Mouse (Mus musculus): ENCODE measurements around the gene Dctd. TPM values are rescaled to one million over a fixed set of nuclear protein-coding genes. Genes with fewer than 3 reads are reported as not detected.

Dctd gene
- 1 to 10 TPM; 6.2 to 6.8 TPM for total RNA-seq (2021)

DNA sequence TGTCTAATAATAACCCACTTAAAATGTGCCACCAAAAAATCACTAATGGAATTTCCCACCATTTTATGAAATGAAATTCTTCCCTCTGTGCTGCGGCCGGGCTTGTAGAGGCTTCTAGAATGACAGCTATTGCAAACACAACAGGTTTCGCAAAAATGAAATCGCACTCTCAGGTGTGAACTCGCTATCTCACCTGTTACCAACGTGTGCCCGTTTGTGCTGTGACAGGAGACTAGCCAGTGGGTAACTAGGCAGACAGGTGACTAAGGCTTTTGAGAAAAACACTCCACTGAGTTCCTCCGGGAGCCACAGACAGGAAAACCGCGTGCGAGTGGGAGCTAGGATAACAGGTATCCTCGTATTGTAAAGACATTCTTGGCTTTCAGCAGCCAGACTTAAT is at the start of gene Dctd:
Dctd (plus strand) TSS at position 301 of the 400 bp plus-strand sequence.
- no peak for DNase-seq (ENCODE audit: extremely low spot score in 1 of 2, low spot score in 1 of 2)

DNA sequence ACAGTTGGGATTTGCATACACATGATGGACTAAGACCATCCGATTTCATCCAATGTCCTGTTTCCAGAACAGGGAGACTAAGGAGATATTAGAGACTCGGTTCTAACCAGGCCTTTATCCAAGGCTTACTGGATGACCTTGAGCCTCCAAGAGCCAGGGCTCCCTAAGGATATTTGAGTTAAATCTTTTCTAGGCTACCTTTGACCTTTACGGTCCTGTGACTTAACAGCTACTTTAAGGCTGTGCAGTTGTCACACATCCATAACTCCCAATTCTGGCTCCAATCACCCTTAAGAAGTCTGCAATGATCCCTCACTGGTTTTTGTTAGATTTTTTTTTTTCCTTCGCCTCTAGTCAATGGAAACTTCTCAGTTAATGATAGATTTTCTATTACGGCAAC is 45.3 kb upstream of the Dctd start:
- DNase-seq (ENCODE audit: extremely low spot score in 1 of 2, low spot score in 1 of 2) = no peak

DNA sequence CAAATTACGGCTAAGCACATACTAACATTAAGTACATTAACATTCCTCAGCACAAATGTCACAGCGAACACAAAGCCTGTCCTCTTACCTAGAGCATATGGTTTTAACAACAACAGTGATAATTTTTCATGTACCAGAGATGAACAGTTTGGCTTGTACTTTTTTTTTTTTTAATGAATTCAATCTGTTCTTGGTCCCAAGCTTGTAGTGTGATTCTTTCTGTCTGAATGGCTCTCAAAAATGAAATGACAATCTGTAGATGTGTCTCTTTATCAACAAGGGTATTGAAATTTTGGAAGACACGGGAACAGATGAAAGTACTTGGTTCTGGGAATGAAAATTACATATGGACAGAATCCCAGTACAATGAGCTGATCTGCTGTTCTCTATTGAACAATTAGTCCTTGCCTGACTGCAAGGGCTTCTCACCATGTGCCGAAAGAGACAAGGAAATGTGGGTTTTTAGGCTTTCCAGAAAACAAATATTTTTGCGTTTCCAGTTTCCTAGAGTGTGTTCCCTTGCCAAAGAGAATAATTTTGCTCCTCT is 35.3 kb upstream of the Dctd start:
- DNase-seq (ENCODE audit: extremely low spot score in 1 of 2, low spot score in 1 of 2) = no peak

DNA sequence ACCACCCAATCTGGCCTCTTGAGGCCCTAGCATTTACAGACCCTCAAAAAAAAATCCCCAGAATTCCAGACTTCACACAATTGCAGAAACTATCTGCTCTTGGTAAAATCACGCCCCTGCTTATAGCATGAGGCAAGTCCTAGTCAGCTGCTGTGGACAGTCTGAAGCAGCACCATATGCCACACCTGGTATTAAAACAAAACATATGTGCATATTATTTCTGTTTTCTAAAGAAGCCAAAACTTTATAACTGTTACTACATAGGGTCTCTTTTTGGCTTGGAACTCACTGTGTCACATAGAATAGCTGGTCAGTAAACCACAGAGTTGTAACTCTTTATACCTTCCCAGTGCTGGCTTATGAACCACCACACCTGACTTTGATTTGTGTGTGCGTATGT is 24.7 kb upstream of the Dctd start:
- no peak for DNase-seq (ENCODE audit: extremely low spot score in 1 of 2, low spot score in 1 of 2)

DNA sequence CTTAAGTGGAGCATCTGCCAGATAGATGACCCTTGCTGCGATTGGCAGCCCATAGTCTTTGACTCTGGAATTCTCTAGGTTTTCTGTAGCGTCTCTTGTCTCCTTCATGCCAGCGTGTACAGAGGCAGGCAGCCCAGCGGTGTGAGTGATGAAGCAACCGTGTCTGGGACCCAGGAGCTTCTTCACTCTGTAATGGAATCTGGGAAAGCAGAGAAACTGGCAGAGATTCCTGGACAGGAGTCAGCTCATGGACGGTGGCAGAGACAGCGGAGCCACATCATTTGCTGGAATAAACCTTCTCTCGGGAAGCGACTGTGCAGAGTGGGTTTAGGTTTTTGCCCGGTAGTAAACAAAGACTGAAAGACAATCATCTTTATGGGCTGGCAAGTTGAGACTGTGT is 16.5 kb upstream of the Dctd start:
- no peak for DNase-seq (ENCODE audit: extremely low spot score in 1 of 2, low spot score in 1 of 2)

DNA sequence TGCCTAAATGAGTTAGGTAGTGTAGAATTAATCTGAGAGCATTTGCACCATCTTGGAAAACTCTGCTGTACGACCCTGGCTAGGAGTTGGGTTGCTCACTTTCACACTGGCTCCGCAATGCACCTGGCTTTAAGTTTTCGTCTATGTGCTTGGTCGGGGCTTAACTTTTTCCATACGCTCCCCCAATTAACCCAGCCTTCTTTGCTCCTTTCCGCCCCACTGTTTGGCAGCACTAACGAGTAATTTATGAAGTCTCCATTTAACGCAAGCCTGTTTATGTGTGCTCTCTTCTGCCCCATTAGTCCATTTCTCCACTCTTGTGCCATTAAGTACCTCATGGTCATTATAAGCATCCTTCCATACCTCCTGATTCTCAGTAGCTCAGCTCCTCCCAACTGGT is 8.2 kb upstream of the Dctd start:
- no peak for DNase-seq (ENCODE audit: extremely low spot score in 1 of 2, low spot score in 1 of 2)

DNA sequence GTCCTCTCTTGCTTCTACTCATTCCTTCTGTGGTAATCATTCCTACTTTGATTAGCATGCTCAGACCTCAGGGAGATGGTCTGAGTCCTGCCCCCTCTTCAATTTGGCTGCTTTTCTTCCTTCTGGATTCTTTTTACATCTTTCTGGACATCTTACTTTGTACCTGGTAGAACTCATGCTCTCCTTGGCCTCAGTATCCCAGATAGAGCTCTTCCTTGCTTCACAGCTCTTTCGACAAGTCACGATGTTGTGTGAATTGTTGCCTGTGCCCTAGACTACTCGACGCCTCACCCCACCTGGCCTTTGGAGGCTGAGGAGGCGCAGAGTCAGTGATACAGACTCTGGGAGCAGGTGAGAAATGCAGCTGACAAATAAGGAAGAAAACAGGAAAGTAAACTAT is 3.5 kb upstream of the Dctd start:
- DNase-seq (ENCODE audit: extremely low spot score in 1 of 2, low spot score in 1 of 2) = no peak

DNA sequence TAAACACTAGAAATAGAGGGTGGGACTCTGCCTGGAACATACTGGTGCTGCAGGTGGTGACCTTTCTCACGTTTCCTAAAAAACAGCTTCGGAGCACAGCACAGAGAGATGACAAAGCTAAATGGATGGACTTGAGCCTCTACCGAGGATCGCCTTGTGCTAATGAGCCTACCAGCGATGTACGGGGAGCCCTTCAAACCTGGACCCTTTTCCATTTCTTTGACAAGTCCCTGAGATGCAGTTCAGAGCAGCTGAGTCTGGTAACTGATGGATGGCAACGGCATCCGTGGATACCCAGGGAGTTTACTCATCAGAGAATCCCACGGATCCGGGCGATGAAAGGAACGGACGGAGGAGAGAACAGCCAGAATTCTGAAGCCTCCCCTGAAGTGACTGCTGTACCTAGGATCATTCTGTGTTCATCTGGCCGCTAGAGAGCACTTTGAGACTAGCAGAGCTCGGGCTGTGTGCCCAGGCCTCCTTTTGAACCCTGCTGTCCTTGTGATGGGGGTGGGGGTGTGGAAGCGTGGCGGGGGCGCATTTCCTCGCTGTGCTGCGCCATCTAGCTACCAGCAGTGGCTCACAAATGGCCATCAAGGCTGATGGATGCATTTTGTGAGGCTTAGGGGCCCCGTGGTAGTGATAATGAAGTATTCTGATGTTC is 1.6 kb upstream of the Dctd start:
- DNase-seq (ENCODE audit: extremely low spot score in 1 of 2, low spot score in 1 of 2) = peak; percentile 62 to 64

DNA sequence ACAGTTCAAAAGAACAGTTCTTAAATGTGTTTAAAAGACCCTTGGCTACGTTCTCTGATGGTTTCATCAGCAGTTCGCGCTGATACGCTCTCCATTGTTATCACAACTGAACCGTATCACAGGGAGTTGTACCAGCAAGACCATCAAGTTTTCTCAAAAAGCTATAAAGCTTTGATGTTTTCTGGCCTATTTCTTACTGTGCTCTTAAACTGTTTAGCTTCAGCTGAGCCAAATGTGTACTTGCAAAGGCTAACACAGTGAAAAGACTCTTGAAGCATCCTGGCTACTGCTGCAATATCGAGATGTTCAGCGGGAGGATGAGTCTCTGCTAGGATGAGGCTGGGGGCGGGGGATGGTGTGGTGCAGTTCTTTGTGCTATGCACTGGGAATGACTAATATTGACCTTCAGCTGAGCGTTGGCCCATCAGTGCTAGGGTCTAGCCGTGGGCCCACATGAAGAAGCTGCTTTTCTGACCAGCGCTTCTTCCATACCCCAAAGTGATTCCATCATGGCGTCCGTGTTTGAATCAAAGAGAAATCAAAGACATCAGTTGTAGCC is 732 bp upstream of the Dctd start:
- DNase-seq (ENCODE audit: extremely low spot score in 1 of 2, low spot score in 1 of 2) = no peak

DNA sequence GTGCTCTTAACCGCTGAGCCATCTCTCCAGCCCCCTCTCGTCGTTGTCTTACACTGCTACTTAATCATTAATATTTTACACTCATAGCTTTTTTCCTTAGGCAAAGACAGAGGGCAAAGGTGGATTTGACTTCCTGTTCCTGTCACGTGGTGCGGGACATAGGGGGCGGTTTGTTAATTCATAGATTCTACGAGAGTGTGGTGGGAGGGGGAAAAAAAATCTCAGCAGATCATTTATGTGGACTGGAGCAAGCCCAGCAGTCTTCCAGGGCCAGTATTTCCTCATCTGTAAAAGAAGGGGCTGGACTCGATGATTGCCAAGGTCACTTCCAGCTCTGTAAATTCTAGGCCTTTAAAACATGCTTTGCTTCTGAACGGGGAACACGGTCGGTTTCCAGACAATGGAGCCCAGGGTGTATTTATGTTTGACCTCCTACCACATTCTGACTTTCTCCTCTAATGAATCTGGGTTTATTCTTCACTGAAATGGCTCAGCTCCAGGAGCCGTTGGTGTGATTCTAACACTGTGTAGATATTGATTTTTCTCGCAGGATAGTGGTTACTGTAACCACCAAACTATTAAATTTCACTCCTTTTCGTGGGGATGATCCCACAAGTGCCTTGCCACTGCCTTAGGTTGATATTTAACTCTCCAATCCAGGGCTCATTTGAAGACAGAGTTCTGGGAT is 1.4 kb downstream of the Dctd start:
- DNase-seq (ENCODE audit: extremely low spot score in 1 of 2, low spot score in 1 of 2) = no peak

DNA sequence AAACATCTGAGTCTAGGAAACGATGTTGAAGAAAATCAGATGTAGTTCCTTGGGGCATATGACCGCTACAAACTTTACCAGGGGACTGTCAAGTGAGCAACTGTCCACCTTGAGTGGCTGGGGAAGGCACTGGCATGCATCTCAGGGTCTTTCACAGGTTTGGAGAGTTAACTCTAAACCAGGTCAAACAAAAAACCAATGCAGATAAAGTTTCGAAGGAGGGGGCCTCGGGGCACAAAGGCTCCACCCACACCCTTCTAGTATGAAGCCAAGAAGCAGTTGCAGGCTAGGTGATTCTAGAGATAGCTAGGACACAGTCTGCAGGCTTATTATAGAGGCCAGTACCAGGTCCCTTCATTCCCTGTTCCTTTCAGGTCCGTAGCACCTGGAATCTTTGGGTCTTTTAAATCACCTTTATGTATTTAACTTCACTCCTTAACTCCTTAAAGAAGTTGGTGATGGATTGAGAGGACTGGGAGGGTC is 10.5 kb downstream of the Dctd start:
- DNase-seq (ENCODE audit: extremely low spot score in 1 of 2, low spot score in 1 of 2) = no peak

DNA sequence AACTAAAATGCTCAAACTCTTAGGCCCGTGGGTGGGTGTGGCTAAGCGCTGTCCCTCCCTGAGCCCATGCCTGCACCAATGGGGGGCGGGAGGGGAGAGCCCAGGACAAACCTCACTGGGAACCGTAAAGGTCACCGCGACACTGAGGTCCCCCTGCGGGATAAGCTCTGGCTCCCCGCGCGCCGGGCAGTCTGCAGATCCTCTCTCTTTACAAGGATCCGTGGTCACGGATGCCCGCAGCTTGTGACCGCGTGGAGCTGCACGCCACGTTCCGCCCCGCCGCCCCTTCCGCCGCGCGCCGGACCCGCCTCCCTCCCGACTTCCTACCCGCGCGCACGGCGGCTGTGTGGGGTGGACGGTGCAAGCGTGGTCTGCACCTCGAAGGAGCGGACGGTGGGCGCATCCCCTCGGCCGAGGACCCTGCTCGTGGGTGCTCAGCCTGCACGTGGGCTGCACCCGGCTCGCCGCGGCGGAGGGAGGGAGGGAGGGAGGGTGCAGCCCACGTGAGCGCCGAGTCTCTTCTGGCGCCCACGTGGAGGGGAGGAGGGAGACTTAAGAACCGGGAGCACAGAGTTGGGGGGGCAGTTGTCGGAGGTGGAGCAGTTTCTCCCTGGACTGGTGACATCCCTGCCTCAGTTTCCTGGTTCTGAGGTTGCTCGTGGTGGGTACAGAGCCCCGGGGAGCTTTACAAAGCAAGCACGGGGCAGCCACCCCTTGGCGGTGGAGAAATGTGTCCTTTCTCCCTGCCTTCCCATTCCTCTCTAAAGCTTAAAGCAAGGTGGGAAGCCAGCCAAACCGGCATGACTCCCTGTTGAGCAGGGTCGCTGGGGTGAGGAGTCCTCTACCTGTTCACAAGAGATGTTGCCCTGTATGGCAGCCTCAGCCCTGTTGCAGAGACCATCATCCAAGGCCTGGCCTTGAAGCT is 11.2 kb downstream of the Dctd start:
- peak; percentile 29 to 57 for DNase-seq (ENCODE audit: extremely low spot score in 1 of 2, low spot score in 1 of 2)

DNA sequence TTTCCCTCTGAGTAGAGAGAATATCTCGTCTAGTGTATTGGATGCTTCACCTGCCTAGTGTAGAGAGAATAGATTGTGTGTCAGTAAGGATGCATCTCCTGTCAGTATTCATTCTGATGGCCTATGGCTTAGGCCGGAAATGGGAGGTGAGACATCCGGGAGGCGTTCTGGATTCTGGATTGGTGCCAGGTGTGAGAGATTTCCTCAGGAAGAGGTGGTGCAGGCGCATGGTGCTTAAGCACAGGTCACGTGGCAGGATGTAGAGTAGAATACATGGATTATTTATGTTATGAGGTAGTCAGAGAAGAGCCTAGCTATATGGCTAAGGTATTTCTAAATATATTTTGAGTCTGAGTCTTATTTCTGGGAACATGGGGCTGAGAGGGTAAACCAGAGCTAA is 15.7 kb downstream of the Dctd start:
- DNase-seq (ENCODE audit: extremely low spot score in 1 of 2, low spot score in 1 of 2) = no peak

DNA sequence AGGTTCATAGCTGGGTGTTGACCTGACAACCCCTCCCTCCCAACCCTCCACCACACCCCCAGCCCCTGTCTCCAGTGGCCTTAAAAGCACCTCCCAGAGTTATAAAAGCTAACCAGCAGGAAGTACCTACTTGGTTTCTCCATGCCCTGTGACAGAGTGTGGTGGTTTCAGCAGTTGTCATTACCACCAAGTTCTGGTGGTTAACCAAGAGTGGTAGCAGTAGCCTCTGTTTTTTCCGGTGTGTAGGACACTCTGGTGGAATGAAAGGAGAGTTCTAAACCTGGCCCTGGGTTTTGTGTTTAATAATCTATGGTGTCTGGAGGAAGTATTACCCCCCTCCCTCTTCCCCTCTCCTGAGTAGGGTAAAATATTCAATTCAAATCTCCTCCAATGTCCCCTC is 24.1 kb downstream of the Dctd start:
- DNase-seq (ENCODE audit: extremely low spot score in 1 of 2, low spot score in 1 of 2) = no peak

DNA sequence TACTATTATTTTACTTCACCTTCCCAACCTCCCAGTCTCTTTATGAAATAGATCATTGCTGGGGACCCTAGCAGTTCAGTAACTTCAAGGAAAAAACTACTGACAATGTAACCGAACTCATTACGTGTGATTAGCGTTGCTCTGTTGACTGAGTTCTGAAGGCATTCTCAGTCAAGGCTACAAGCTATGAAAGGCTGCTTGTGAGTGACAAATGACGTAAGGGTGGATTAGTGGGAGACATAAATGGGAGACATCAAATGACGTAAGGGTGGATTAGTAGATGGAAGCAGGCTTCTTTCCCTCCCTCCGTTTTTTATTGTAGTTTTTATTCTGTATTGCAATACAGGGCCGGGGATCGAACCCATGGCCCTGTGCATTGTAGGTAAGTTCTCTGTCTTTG is 26.0 kb downstream of the Dctd start:
- DNase-seq (ENCODE audit: extremely low spot score in 1 of 2, low spot score in 1 of 2) = no peak

DNA sequence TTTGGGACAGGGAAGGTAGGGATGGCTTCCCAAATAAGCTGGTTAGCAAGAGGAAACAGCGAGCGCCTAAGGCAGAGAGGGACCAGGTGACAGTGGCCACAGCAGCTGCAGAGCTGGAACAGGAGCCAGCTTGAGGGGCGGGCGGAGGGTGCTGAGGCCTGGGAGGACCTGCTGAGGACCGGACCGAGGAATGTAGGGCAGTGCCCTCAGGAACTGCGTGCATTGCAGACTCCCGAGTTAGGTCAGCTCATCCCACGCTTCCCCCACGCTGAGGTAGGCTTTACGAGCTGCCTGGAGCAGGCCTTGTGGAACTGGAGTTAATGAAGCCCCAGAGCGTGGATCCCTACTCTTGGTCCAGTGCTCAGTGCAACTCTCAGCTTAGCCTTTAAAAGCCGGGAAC is 28.1 kb downstream of the Dctd start:
- DNase-seq (ENCODE audit: extremely low spot score in 1 of 2, low spot score in 1 of 2) = no peak

DNA sequence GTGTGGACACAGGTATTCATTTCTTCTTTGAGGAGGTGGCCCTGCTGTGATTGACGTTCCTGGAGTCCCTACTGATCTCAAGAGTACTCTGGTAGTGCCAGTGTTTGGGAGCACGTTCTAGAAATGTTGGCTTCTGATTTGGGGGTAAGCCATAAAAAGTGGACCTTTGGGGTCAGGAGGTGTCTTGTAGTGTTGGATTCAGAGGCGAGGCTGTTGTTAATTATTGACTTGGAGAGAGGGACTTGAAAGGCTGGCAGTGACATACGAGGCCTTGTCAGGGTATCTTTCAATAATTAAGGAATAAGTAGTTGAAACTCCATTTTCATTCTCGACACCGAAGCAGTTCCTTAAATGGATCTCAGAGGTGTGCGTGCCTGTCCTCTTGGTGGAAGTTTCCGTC is 31.4 kb downstream of the Dctd start:
- no peak for DNase-seq (ENCODE audit: extremely low spot score in 1 of 2, low spot score in 1 of 2)

DNA sequence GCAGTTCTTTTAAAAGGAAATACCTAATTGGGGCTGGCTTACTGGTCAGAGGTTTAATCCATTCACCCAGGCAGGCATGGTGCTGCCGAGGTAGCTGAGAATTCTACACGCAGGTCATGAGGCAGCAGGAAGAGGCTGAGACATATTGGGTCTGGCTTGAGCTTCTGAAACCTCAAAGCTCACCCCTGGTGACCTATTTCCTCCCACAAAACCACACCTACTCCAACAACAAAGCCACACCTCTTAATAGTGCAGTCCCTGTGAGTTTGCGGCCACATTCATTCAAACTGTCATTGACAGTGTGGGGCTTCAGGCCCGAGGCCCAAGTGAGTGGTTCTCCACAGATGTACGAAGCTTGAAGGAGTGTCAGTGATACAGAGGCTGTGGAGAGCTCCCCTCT is 34.4 kb downstream of the Dctd start:
- no peak for DNase-seq (ENCODE audit: extremely low spot score in 1 of 2, low spot score in 1 of 2)

DNA sequence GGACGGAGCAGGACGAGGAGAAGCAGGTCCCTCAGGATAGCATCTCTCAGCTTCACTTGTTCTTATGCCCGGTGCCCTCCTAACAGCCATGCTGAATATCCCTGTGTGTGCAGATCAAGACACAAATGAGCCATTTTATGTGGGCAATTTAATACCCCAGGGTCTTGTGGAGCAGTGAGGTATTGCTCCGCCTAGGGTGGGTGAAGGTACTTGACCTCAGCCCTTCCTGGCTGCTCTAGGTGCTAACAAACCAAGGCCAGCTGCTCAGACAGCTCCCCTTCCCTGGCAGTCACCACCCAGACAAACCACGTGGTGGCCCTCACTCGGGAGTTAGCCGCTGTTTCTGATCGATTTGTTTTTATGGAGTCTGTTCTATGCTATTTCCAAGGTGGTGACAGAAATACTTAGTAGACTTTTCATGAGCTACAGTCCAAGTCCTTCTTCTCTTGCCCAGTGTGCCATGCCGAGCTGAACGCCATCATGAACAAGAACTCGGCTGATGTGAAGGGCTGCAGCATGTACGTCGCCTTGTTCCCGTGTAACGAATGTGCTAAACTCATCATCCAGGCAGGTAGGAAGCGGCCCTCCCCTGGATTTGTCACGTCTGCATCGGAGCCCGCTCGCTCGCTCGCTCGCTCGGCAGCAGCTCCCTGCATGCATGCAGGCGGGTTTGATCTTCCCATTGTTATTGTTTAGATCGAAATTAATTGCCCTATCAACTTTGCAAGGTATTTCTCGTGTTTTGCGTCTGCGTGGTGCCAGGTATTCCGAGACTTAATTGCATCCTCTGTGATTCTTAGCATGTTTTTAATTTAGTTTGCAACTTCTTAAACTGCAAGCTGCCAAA is 38.1 kb downstream of the Dctd start:
- DNase-seq (ENCODE audit: extremely low spot score in 1 of 2, low spot score in 1 of 2) = no peak

DNA sequence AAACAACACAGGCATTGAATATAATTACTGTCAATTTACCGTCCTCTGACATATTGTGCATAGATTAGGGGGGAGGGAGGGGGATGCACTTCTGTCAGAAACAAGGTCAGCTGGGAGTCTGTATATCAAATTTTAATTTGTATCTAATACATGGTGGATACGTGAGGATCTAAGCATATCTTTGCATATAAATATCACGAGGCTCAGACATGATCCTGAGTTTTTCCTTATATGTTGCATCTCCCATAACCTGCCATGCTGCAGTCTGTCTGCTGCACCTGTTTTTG is 38.7 kb downstream of the Dctd start:
- DNase-seq (ENCODE audit: extremely low spot score in 1 of 2, low spot score in 1 of 2) = no peak
